Mouse (Mus musculus) v-Abl transformed pro-B cells (cell line): ENCODE data around the gene Nf1.

Source experiments
- in situ Hi-C, 2 experiments: fragments of 400-800 bp; cut with MboI; formaldehyde crosslinking; loops; one replicate each; pipeline ENCODE4 v1.15.1; 2025; ENCODE audit not compliant: unreplicated experiment in 2 of 2

Nf1 gene

DNA sequence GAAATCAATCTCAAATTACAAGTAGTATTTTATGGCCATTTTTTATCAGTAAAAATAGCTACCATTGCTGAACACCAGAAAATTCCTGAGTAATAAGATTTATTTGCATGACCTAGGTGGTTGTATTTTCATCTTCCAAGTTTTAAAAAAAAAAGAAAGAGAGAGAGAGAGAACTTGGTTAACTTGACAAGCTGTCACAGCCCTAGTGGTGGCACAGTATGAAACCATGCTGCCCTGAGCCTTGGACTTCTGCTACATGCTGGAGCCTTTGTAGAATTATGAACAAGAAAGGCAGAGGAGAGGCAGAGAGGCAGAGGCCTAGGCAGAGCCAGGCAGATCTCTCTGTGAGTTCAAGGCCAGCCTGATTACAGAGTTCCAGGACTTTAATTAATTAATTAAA is 182.4 kb downstream of the Nf1 start:
- in situ Hi-C loops = loop anchor here in 1 of 2 experiments (5.0 to 25.0 kb wide), 3 partner anchors 525 to 1190 kb away; no protein-coding TSS in a partner anchor

DNA sequence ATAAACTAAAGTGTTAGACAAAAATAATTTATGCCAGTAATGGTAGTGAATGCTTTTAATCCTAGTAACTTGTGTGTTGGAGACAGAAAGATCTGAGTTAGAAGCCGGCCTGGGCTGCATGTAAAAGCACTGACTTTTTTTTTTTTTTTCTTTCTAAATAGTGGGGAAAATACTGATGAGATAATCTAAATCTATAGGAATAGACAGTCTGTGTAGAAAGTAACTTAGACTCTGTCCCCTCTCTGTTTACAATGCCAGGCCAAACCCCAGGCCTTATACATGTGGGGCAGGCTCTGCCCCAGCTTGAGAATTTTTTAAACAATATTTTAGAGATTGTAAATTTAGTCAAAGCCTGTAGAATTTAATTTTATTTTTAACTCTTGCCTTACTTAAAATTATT is 183.5 kb downstream of the Nf1 start:
- in situ Hi-C loops = loop anchor here in 1 of 2 experiments (5.0 to 25.0 kb wide), 3 partner anchors 526 to 1189 kb away; no protein-coding TSS in a partner anchor

DNA sequence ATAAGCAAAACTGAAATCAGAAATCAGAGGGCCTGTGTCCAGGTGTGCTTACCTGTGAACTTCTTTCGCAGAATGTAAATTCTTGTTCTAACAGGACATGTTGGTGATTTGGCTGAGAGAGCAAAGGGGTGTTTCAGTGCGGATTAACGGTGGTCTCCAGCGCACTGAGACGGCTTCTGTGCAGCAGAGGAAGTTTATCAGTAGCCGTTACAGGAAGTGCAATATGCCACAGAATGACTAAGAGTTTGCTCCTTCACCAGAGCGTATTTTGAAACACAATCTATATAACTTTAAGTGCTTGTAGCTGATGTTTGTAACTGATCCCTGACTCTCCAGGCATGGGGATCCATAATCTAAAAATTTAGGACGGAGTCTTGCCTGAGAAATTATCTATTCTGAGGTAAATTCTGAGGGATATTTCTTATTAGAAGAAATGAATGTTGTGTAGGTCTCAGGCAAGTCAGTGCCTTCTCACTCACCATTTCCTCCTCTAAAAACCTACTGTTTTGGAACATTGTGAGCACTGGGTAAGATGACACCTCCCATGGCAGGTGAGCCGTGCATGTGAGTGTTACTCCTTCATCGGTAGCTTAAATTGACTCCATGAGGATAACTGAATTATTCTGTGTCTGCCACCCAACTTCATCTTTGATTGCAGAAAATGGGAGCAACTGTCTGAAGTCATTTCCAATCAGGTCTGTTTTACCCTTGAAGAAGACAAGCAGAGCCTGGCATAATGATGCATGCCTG is 184.2 kb downstream of the Nf1 start, which contains the start of gene Evi2b:
Gene Evi2b (minus strand): TSS at position 203 of the 750 bp plus-strand sequence.
- in situ Hi-C loops = loop anchor here in 1 of 2 experiments (5.0 to 25.0 kb wide), 3 partner anchors 526 to 1189 kb away; no protein-coding TSS in a partner anchor

DNA sequence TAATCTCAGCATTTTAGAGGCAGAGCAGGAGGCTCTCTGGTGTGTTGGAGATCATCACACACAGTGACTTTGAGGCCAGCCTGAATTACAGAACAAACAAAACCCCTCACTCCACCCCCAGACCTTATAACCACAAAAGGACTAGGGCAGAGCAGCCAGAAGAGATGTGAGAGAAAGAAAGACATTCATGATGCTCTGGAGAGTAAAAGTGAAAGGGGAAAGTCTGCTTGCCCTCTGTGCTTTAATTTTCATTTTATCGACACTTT is 184.8 kb downstream of the Nf1 start:
- in situ Hi-C loops = loop anchor here in 1 of 2 experiments (5.0 to 25.0 kb wide), 3 partner anchors 527 to 1188 kb away; no protein-coding TSS in a partner anchor

DNA sequence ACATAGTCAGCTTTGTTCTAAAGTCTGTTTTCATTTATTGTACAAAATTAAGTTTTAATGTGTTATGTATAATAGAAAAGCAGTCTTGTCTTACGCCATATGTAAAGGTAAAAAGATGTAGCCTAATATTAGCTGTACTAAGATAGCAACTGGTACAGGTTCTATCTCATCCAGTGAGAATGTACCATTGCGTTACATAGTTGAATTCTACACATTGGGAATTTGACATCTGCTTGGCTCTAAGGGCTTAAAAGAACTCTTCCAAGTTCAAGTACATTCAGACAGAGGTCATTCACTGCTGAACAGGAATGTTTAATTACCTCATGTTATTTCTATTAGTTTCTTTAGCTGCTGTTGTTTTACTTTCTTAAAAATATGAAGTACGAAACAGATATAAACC is 187.1 kb downstream of the Nf1 start:
- in situ Hi-C loops = loop anchor here in 1 of 2 experiments (10.0 kb wide), 1 partner anchor 548 kb away; no protein-coding TSS in a partner anchor

DNA sequence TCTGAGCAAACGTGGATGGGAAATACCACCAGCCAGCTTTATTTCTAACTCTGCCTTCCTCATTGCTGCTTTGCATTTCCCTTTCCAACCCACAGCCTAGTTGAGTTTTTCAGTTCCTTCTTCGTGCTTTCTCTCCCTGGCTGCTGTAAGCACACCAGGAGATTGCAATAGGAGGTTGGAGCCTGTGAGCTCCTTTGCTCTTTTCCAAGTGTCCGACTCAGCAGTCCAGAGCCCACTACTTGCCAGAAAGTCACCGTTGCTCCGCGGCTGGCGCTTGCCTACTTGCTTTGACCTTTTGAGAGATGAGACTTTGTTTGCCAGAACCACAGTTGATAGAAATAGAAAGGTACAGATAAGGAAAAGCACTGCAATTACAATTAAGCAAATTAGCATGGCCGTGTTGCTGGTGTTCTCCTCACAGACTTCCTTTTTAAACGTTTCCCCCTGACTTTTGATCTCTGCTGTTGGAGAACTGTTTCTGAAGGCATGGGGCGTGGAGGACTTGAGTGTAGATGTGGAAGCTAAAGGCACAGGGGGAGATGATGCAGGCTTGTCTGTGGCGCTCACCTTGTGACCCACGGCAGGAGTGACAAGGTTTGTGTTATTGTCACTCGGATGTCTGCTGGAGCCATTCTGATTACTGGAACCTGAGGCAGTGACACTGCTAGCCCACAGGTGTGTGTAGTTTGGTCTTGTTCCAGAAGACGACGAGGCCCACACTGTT is 187.7 kb downstream of the Nf1 start:
- in situ Hi-C loops = loop anchor here in 1 of 2 experiments (10.0 kb wide), 1 partner anchor 548 kb away; no protein-coding TSS in a partner anchor

DNA sequence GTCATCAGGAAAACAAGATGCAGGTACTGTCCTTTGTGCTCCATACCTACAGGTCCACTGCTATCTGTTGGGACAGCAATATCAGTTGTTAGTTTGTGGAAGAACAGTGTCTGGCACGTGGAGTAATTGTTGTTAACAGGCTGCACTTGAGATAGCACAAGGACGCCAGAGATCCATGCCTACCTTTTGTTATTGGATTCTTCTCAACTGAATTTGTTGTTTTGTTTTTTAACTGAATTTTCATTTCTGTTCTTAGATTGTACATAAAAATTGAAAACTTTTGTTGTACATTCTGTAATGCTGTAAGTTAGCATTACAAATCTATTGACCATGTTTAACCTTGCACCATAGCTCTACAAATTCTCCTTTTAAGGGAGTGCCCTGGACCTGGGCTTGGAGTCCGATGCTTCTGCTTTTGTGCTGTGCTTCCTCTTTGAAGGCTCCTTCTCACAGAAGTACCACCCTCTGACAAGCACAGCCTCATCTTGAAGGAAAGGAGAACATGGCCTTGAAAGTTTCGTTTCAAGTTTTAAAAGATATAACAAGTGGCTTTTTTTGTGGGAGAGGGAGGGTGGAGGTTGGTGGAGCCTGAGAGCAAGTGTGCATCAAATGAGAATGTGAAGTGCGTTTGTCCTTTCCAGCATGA is 188.4 kb downstream of the Nf1 start:
- in situ Hi-C loops = loop anchor here in 1 of 2 experiments (10.0 kb wide), 1 partner anchor 547 kb away; no protein-coding TSS in a partner anchor

DNA sequence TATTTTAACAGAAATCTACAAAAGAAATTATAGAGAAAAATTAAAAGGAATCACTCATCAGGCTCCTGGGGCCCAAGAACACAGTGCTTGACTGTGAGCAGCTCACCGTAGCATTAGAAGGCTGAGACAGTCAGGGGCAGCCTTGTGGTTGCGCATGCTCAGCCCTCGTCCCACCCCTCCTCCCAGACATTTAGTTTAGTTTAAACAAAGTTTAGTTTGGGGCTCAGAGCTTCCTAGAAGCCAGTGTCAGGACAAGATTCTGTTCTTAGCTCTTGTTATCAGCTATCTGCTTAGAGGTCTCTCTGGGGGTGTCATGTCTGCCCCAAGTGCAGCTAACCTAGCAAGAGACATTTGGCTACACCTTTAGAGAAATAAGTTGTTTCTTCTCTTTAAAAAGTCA is 189.1 kb downstream of the Nf1 start:
- in situ Hi-C loops = loop anchor here in 1 of 2 experiments (10.0 kb wide), 1 partner anchor 546 kb away; no protein-coding TSS in a partner anchor

DNA sequence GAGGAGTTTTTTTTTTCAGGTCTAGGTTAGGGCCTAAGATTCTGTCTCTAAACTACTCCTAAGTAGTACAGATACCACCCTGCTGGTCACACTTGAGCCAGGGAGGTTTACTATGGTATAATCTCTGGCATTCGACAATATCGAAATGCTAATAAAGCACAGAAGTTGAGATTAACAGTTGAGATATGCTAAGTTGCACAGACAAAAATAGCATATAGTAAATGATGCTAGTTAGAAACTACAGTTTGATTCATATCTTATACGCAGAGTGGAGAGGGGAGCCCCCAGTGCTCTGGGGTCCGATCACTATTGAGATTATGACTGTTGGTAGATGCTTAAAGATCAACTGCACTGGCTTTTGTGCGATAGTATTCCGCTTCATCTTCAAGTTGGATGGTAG is 189.7 kb downstream of the Nf1 start:
- in situ Hi-C loops = loop anchor here in 1 of 2 experiments (10.0 kb wide), 1 partner anchor 546 kb away; no protein-coding TSS in a partner anchor

DNA sequence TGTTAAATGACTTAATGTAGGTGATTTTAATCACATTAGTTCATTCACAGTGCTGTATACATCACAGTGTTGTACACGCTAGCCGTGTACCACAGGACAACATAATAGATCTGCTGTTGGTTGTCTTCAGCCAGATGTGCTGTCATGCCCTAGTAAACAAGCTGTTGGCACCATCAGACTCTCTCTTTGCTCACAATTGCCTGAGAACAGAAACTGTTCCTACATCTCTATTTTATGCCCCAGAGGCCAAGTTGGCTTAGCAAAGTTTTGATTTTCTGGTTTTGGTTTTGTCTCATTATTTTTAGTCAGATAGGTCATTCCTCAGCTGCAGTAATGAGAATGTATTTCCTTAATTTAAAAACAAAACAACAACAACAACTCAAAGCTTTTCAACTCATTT is 190.2 kb downstream of the Nf1 start:
- in situ Hi-C loops = loop anchor here in 1 of 2 experiments (10.0 kb wide), 1 partner anchor 545 kb away; no protein-coding TSS in a partner anchor

DNA sequence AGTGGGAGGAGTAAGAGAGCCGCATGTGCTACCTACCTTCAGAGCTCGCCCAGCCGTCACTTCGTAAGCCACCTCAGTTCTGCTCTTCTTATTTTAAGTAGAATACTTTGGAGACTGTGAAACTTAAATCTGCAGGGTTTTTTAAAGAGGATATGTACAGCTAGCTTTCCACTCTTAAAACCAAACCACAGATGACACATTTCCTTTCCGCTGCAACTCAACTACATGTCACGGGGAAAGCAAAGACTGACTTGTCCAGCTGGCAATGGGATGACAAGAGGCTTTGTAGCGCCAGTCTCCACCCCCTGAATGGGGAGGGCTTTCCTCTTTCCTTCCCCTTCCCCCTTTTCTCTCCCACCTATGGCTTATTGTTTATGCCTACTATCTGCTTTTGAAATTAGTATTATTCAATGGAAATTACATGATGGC is 190.9 kb downstream of the Nf1 start, which contains the start of the genes Evi2 and Evi2a:
Gene Evi2 (minus strand): TSS at position 257 of the 429 bp plus-strand sequence.
Gene Evi2a (minus strand): TSS at position 277 of the 429 bp plus-strand sequence.
- in situ Hi-C loops = no loop called here

DNA sequence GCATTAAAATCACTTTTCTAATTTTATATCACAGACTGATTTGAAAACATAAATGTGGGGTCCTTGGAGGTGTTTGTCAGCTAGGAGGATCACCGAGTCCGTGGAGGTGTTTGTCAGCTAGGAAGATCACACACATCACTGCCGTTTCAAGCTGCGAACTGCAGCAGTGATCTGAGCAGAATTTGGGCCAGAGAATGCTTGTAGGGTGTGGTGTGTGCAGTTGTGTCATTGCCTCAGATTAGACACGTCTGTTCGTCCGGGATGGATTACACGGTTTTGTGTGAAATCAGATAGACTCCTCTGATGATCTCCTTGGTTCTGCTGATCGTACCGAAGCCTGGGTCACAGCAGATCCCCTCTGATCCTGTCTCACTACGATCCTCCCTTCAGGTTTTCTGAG is 191.3 kb downstream of the Nf1 start:
- in situ Hi-C loops = no loop called here

DNA sequence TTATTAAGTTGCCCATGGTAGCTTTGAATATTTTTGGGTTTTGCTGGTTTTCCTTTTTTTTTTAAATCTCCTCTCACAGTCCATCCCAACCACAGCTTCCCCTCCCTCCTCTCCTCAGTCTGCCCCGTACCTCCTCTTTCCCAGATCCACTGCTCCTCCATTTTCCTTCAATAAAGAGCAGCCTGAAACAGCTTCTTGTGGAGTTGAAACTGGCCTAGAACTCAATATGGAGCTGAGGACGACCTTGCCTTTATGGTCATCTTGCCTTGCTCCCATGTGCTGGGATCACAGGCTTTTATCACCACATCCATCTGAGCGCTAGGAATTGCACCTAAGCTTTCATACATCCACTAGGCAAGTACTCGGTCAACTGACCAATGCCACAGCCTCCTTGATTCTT is 192.0 kb downstream of the Nf1 start:
- in situ Hi-C loops = no loop called here

DNA sequence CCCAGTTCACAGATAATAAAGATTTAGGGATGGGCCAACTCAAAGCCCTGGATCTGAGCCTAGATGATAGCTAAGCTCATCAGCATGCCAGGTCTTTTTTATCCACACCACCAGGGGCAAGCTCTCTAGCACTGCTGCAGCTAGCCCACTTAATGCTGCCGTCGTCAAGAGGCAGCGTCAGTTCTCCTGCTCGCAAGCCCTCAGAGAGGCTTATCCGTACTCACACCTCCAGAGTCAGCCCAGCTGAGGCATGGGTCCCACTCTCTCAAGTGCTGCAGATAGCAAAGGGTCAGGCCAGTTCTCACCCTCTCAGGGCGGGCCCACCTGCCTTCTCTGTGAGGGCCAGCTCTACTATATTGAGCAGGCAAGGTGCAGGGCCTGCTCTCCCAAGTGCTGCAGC is 193.8 kb downstream of the Nf1 start:
- in situ Hi-C loops = no loop called here

DNA sequence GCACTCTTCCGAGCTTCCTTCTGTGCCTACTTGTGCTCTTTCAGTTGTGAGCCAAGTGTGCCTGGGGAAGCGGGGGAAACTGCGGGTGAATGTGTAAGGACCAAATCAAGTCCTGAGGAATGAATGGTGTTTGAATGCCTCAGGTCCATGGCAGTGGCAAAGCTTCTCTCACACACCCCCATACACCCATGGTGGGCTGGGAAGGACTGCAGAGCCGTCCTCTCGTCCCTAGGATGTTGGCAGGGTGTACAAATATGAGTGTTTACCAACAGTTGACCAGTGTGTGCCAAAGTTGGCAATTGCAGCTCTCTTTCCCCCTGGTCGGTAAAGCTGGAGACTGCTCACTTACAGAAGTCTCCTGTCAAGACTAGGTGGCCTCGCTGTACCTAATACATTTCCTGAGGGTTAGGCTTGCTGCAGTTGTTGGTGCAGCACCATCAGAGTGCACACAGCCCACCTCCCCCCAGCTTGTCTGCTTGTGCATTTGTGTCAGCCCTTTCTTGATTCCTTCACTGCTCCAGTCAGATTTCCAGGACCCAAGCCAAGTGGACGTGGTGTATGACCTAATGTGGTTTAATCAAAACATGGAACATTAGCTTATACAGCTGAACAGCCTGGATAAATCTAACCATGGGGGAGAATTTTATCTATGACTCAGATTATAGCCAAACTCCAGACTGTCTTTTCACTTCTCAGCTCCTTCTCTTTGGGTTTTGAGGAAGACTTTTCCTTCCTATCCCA is 194.6 kb downstream of the Nf1 start:
- in situ Hi-C loops = no loop called here

DNA sequence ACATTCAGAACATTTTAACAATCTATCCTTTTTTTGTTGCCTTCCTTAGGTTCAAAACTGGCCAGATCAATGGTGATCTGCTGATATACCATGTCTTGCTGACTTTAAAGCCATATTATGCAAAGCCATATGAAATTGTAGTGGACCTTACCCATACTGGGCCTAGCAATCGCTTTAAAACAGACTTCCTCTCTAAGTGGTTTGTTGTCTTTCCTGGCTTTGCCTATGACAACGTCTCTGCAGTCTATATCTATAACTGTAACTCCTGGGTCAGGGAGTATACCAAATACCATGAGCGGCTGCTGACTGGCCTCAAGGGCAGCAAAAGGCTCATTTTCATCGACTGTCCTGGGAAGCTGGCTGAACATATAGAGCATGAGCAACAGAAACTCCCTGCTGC is 196.1 kb downstream of the Nf1 start:
- in situ Hi-C loops = no loop called here

DNA sequence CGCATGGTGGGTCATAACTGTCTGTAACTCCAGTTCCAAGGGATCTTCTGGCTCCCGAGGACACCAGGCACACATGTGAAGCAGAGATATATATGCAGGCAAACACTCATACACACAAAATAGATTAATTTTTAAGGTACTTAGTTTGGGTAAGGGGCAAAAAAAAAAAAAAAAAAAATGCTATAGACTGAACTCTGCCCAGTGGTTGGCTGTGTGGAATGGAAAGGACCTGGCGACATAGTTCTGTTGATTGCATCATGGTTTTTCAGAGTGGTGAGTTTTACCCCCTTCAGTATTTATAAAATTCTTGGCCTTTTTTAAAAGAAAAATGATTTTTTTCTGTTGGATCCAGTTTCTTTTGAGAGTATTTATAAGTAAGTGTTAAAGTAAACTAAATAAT is 196.8 kb downstream of the Nf1 start:
- in situ Hi-C loops = no loop called here

DNA sequence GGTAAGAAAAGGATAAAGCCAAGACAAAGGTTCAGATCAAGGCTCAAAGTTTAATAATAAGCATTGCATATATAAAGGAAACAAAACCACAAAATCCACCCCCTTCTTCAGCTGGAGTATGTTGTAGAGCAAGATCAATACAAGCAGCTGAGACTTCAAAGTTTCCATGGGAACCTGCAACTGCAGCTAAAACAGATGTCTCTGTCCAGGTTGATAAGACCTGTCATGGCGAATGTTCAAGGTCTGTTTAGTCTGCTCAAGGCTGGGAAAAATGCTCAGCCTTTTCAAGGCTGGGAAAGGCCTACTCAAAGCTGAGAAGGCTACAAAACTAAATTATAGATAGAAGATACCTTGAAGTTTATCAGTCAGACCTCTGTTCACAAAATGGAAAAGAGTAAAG is 213.1 kb downstream of the Nf1 start:
- in situ Hi-C loops = loop anchor here in 1 of 2 experiments (5.0 kb wide), 1 partner anchor 55 kb away; no protein-coding TSS in a partner anchor

DNA sequence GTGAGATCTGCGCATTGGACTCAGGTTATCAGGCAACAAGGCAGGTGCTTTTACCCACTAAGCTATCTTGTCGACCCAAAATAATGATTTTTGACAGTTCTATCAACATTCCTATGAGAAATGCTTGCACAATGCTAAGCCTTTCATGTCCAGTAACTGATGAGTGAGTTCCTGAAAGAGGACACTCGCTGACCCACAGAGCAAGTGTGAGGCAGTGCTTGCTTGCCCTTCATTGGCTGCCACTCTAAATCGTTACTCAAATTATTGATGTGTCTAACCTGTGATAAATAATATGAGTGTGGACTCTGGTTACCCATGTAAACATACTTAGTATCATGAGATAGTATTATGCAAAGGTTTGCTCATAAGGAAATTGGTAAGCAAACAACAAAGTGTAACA is 221.0 kb downstream of the Nf1 start:
- in situ Hi-C loops = no loop called here

DNA sequence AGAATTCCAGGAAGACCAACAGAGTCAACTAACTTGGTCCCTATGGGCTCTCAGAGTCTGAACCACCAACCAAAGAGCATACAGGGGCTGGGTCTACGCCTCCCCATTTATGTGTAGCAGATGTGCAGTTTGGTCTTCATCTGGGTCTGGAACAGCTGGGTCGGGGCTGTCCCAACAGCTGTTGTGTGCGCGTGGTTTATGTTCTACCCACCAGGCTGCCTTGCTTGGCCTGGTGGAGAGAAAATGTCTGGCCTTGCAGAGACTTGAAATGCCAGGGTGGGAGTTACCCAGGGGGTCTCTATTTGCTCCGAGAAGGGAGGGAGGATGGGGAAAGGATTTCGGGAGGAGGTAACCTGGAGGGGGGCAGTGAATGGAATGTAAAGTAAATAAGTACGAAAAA is 224.0 kb downstream of the Nf1 start:
- in situ Hi-C loops = no loop called here
